Mouse (Mus musculus) CH12.LX (cell line): Measurements from ENCODE around the gene Sorbs2. TPM values are rescaled to one million over a fixed set of nuclear protein-coding genes. Genes with fewer than 3 reads are reported as not detected.

Experiments used
- DNase-seq: peaks from one replicate; pipeline ENCODE4 v3.0.0-alpha.2; 2013; ENCODE audit errors: extremely low read depth
- H3K27ac ChIP-seq: 2 replicates; pipeline ENCODE4 v1.5.1; 2012; ENCODE audit warnings: low read depth, mild to moderate bottlenecking, control low read depth, moderate library complexity; ENCODE audit not compliant: insufficient read depth
- H3K27me3 ChIP-seq: replicated peaks from 2 replicates; pipeline ENCODE3; 2012; ENCODE audit warnings: inconsistent platforms
- H3K36me3 ChIP-seq, 2 experiments: replicated peaks in 1 of 2; 2 replicates each; pipeline versions ENCODE3 to v1.6.1; 2012; ENCODE audit warnings: inconsistent platforms in 1 of 2, low read length in 1 of 2, mild to moderate bottlenecking in 1 of 2, mixed read lengths in 1 of 2, moderate library complexity in 1 of 2; ENCODE audit not compliant: control insufficient read depth in 1 of 2, insufficient read depth in 1 of 2
- H3K4me1 ChIP-seq, 2 experiments: 2 replicates each; pipeline ENCODE4 v1.6.1; 2012; ENCODE audit warnings: inconsistent platforms in 1 of 2, moderate library complexity in 1 of 2; ENCODE audit not compliant: insufficient read depth in 2 of 2, control insufficient read depth in 1 of 2
- H3K4me2 ChIP-seq: 2 replicates; pipeline ENCODE4 v1.6.1; 2012; ENCODE audit warnings: low read depth, mild to moderate bottlenecking, control low read depth; ENCODE audit not compliant: poor library complexity, insufficient read depth, severe bottlenecking
- H3K4me3 ChIP-seq, 3 experiments: fragments of 150-350 bp in 1 of 3; sonication (generic) in 1 of 3; replicated peaks in 1 of 3; 2 replicates each; pipeline versions ENCODE3 to v1.5.1; 2011 to 2012; ENCODE audit warnings: low read depth in 2 of 3, low read length in 2 of 3, mild to moderate bottlenecking in 2 of 3, moderate library complexity in 2 of 3, control low read depth in 1 of 3, improper control_type of control experiment in 1 of 3, inconsistent platforms in 1 of 3, mixed read lengths in 1 of 3; ENCODE audit not compliant: poor library complexity in 1 of 3
- H3K79me2 ChIP-seq: replicated peaks from 2 replicates; pipeline ENCODE4 v1.6.1; 2012; ENCODE audit warnings: mild to moderate bottlenecking, moderate library complexity; ENCODE audit not compliant: control insufficient read depth, poor library complexity, insufficient read depth, severe bottlenecking; ENCODE audit errors: extremely low read depth
- H3K9ac ChIP-seq: 2 replicates; pipeline ENCODE4 v1.6.1; 2012; ENCODE audit warnings: low read depth, mild to moderate bottlenecking, control low read depth, moderate library complexity; ENCODE audit not compliant: insufficient read depth
- H3K9me3 ChIP-seq: replicated peaks from 2 replicates; pipeline ENCODE3; 2012; ENCODE audit warnings: low read length, inconsistent platforms, mixed read lengths
- BHLHE40 ChIP-seq: IDR thresholded peaks from 2 replicates; pipeline ENCODE4 v1.6.1; 2011; ENCODE audit warnings: mild to moderate bottlenecking, low read depth, low read length, improper control_type of control experiment
- E2F4 ChIP-seq: IDR thresholded peaks from 2 replicates; pipeline ENCODE4 v1.6.1; 2011; ENCODE audit warnings: low read depth, low read length, improper control_type of control experiment; ENCODE audit not compliant: insufficient replicate concordance
- HCFC1 ChIP-seq: IDR thresholded peaks from 2 replicates; pipeline ENCODE4 v1.6.1; 2012; ENCODE audit warnings: low read depth, mild to moderate bottlenecking, inconsistent platforms, low read length, improper control_type of control experiment
- JUN ChIP-seq: IDR thresholded peaks from 2 replicates; pipeline ENCODE4 v1.6.1; 2011; ENCODE audit warnings: low read depth, mild to moderate bottlenecking, low read length, improper control_type of control experiment, moderate library complexity; ENCODE audit not compliant: insufficient read depth
- JUND ChIP-seq: conservative IDR thresholded peaks from 2 replicates; pipeline ENCODE4 v1.6.1; 2011; ENCODE audit warnings: low read depth, low read length, improper control_type of control experiment
- MAX ChIP-seq: IDR thresholded peaks from 2 replicates; pipeline ENCODE4 v1.6.1; 2011; ENCODE audit warnings: low read length, improper control_type of control experiment
- MAZ ChIP-seq: IDR thresholded peaks from 2 replicates; pipeline ENCODE4 v1.6.1; 2012; ENCODE audit warnings: low read depth, mild to moderate bottlenecking, inconsistent platforms, low read length, improper control_type of control experiment, moderate library complexity
- MXI1 ChIP-seq: IDR thresholded peaks from 2 replicates; pipeline ENCODE4 v1.6.1; 2011; ENCODE audit warnings: mild to moderate bottlenecking, low read depth, low read length, improper control_type of control experiment
- NRF1 ChIP-seq: IDR thresholded peaks from 2 replicates; pipeline ENCODE4 v1.6.1; 2014; ENCODE audit warnings: low read depth, mild to moderate bottlenecking, inconsistent platforms, low read length, improper control_type of control experiment, moderate library complexity
- PAX5 ChIP-seq: IDR thresholded peaks from 2 replicates; pipeline ENCODE4 v1.6.1; 2012; ENCODE audit warnings: low read length, inconsistent platforms, mixed read lengths
- POLR2A ChIP-seq: IDR thresholded peaks from 2 replicates; pipeline ENCODE4 v1.6.1; 2011; ENCODE audit warnings: low read depth, mild to moderate bottlenecking, improper control_type of control experiment, low read length
- RAD21 ChIP-seq: IDR thresholded peaks from 2 replicates; pipeline ENCODE4 v1.6.1; 2011; ENCODE audit warnings: low read depth, mild to moderate bottlenecking, low read length, improper control_type of control experiment, moderate library complexity
- SIN3A ChIP-seq: IDR thresholded peaks from 2 replicates; pipeline ENCODE4 v1.6.1; 2012; ENCODE audit warnings: low read length, improper control_type of control experiment, inconsistent platforms
- SMC3 ChIP-seq: IDR thresholded peaks from 2 replicates; pipeline ENCODE4 v1.6.1; 2011; ENCODE audit warnings: low read depth, low read length, improper control_type of control experiment
- TBP ChIP-seq: conservative IDR thresholded peaks from 2 replicates; pipeline ENCODE4 v1.6.1; 2011; ENCODE audit warnings: low read depth, low read length, improper control_type of control experiment
- TCF12 ChIP-seq: IDR thresholded peaks from 2 replicates; pipeline ENCODE4 v1.6.1; 2014; ENCODE audit warnings: low read depth, mild to moderate bottlenecking, inconsistent platforms, low read length, improper control_type of control experiment
- UBTF ChIP-seq: IDR thresholded peaks from 2 replicates; pipeline ENCODE4 v1.6.1; 2012; ENCODE audit warnings: low read depth, mild to moderate bottlenecking, inconsistent platforms, low read length, improper control_type of control experiment, moderate library complexity
- ZKSCAN1 ChIP-seq: IDR thresholded peaks from 2 replicates; pipeline ENCODE4 v1.6.1; 2012; ENCODE audit warnings: low read depth, inconsistent platforms, low read length, improper control_type of control experiment, borderline replicate concordance
- ZNF384 ChIP-seq: IDR thresholded peaks from 2 replicates; pipeline ENCODE4 v1.6.1; 2012; ENCODE audit warnings: low read depth, low read length, improper control_type of control experiment, inconsistent platforms
- dilution Hi-C: fragments of 300-500 bp; cut with MboI; formaldehyde crosslinking; loops from 2 replicates; pipeline ENCODE4 v1.14.3; 2020; ENCODE audit warnings: low sequenced_read_pairs; ENCODE audit not compliant: extremely low pct_unique_long_range_greater_than_20kb, extremely low pct_ligation_motif_present
- in situ Hi-C: fragments of 300-500 bp; cut with MboI; formaldehyde crosslinking; loops from 3 replicates; pipeline ENCODE4 v1.14.3; 2019; ENCODE audit warnings: low sequenced_read_pairs, low pct_ligation_motif_present, low pct_unique_long_range_greater_than_20kb, mixed read lengths
- polyA plus RNA-seq: library from polyadenylated mRNA; unstranded; fragments of >175 nt; gene quantifications from 2 replicates; pipeline ENCODE4 v1.2.1, GENCODE M21; 2012; ENCODE audit warnings: low read depth; ENCODE audit not compliant: insufficient read length
- total RNA-seq, 2 experiments: library from RNA; depleted of rRNA; stranded (reverse); fragments of 300-350 nt in 1 of 2; fragments of >200 nt in 1 of 2; gene quantifications; 2 replicates each; pipeline ENCODE4 v1.2.3; 2012 to 2014

Sorbs2 gene
- total and polyA plus RNA-seq, 3 experiments, result not detected

DNA sequence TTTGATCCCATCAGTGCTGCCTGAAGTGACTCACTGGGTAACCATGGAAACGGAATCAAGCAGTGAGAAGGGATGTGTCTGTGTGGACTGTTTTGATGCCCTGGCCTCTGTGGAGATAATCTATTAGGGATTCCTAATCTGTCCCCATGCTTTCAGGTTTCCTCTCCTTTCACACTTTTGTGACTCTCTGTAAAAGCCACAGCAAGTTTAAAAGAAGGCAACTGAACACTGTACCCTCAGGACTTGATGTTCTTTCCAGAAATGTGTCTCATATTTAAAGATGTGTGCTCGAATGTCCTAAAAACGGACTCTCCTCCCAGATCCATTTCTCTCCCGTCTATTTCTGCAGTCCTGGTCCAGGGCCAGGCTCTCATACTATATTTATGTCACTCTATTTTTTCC is 196.1 kb downstream of the Sorbs2 start:
- dilution Hi-C loops, result no loop called here
- H3K36me3 ChIP-seq, result no peaks in the 10 kb centered on the region
- TF ChIP-seq TCF12, result no peak
- TF ChIP-seq PAX5, result no peak
- TF ChIP-seq BHLHE40, result no peak
- TF ChIP-seq NRF1, result no peak
- no peak for TF ChIP-seq RAD21
- TF ChIP-seq UBTF, result no peak
- TF ChIP-seq SIN3A, result no peak
- no peak for TF ChIP-seq JUND
- no peak for TF ChIP-seq MXI1
- no peak for TF ChIP-seq ZNF384
- TF ChIP-seq E2F4, result no peak
- no peak for TF ChIP-seq ZKSCAN1
- no peak for TF ChIP-seq MAX
- TF ChIP-seq MAZ, result no peak
- TF ChIP-seq JUN, result no peak
- TF ChIP-seq, all 38 proteins: peak for 0
- no peak overlapping the region for H3K4me3 ChIP-seq
- H3K4me1 ChIP-seq, result peaks cover 0 to 2% of the 10 kb centered on the region in 2 experiments; a peak in 1 of 4 replicates
- no peaks in the 10 kb centered on the region for H3K9me3 ChIP-seq
- in situ Hi-C loops, result no loop called here
- DNase-seq, result no peak
- no peak overlapping the region for H3K27ac ChIP-seq
- H3K79me2 ChIP-seq, result no peaks in the 10 kb centered on the region
- H3K9ac ChIP-seq, result no peak overlapping the region
- H3K4me2 ChIP-seq, result no peak overlapping the region
- H3K27me3 ChIP-seq, result no peaks in the 10 kb centered on the region

DNA sequence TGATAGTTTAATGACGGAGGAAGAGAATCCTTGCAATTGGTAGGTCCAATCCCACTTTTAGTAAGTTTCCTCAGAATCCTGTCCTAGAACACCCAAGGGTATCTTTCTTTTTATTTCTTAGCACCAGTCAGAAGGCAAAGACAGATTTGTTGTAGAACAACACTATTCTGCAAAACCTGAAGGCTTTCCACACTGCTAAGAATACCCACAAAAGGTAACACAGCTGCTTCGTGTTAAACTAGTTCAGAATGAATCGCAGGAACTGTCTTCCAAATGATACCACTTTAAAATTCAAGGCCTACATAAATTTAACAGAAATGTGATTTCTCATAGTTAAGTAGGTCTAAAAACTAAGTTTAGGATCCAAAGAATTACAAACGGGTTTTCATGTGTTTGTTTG is 201.5 kb downstream of the Sorbs2 start:
- Histone ChIP-seq H3K9ac (no peak overlapping the region), H3K36me3 (no peaks in the 10 kb centered on the region), H3K4me3 (no peak overlapping the region), H3K4me2 (no peak overlapping the region), H3K79me2 (no peaks in the 10 kb centered on the region), H3K4me1 (peaks cover 0 to 1% of the 10 kb centered on the region in 2 experiments; a peak in 1 of 4 replicates), H3K27me3 (no peaks in the 10 kb centered on the region), H3K9me3 (no peaks in the 10 kb centered on the region), H3K27ac (no peak overlapping the region)
- DNase-seq, result no peak
- in situ Hi-C loops, result no loop called here
- dilution Hi-C loops, result no loop called here
- TF ChIP-seq SMC3 (no peak), HCFC1 (no peak), TCF12 (no peak), POLR2A (no peak), NRF1 (no peak), TBP (no peak), SIN3A (no peak)
